Mouse (Mus musculus) midbrain, embryonic 15.5 days (tissue): ENCODE measurements around the gene Card6. TPM values are rescaled to one million over a fixed set of nuclear protein-coding genes. Genes with fewer than 3 reads are reported as not detected.

Experiments used
- ATAC-seq: fragments of 200-750 bp; cut with Nextera tagmentation; replicated peaks from 2 replicates; pipeline ENCODE4 v1.8.0; 2017; ENCODE audit warnings: moderate TSS enrichment
- H3K27ac ChIP-seq: fragments of 300-500 bp; sonication (generic); 2 replicates; pipeline ENCODE4 v1.5.1; 2015; ENCODE audit warnings: mild to moderate bottlenecking, inconsistent platforms
- H3K27me3 ChIP-seq: fragments of 300-500 bp; sonication (generic); replicated peaks from 2 replicates; pipeline ENCODE4 v1.6.1; 2015; ENCODE audit warnings: inconsistent platforms
- H3K36me3 ChIP-seq: fragments of 300-500 bp; sonication (generic); replicated peaks from 2 replicates; pipeline ENCODE4 v1.6.1; 2015; ENCODE audit warnings: inconsistent platforms
- H3K4me1 ChIP-seq: fragments of 300-500 bp; sonication (generic); 2 replicates; pipeline ENCODE4 v1.6.1; 2015; ENCODE audit warnings: inconsistent platforms
- H3K4me2 ChIP-seq: fragments of 300-500 bp; sonication (generic); 2 replicates; pipeline ENCODE4 v1.6.1; 2015; ENCODE audit warnings: inconsistent platforms, mild to moderate bottlenecking, moderate library complexity
- H3K4me3 ChIP-seq: fragments of 300-500 bp; sonication (generic); 2 replicates; pipeline ENCODE4 v1.5.1; 2015; ENCODE audit warnings: mild to moderate bottlenecking, inconsistent platforms
- H3K9ac ChIP-seq: fragments of 300-500 bp; sonication (generic); 2 replicates; pipeline ENCODE4 v1.6.1; 2015; ENCODE audit warnings: mild to moderate bottlenecking, inconsistent platforms
- H3K9me3 ChIP-seq: fragments of 300-500 bp; sonication (generic); 2 replicates; pipeline ENCODE4 v1.6.1; 2016; ENCODE audit warnings: inconsistent platforms
- WGBS: fragments of 180-500 bp; shearing (Covaris S2); methylation state at CpG from one replicate; pipeline ENCODE4 v1.1.7; 2015; ENCODE audit warnings: mixed read lengths; 5-methylcytosine and 5-hydroxymethylcytosine counted together
- polyA plus RNA-seq: library from polyadenylated mRNA; unstranded; fragments of >200 nt; fragmentation: Nextera tagmentation; extraction: Ambion mirVana; gene quantifications from 2 replicates; pipeline ENCODE4 v1.2.1, GENCODE M21; 2015

The Card6 gene
- polyA plus RNA-seq, result 0.32 and 0.39 TPM in 2 replicates

DNA sequence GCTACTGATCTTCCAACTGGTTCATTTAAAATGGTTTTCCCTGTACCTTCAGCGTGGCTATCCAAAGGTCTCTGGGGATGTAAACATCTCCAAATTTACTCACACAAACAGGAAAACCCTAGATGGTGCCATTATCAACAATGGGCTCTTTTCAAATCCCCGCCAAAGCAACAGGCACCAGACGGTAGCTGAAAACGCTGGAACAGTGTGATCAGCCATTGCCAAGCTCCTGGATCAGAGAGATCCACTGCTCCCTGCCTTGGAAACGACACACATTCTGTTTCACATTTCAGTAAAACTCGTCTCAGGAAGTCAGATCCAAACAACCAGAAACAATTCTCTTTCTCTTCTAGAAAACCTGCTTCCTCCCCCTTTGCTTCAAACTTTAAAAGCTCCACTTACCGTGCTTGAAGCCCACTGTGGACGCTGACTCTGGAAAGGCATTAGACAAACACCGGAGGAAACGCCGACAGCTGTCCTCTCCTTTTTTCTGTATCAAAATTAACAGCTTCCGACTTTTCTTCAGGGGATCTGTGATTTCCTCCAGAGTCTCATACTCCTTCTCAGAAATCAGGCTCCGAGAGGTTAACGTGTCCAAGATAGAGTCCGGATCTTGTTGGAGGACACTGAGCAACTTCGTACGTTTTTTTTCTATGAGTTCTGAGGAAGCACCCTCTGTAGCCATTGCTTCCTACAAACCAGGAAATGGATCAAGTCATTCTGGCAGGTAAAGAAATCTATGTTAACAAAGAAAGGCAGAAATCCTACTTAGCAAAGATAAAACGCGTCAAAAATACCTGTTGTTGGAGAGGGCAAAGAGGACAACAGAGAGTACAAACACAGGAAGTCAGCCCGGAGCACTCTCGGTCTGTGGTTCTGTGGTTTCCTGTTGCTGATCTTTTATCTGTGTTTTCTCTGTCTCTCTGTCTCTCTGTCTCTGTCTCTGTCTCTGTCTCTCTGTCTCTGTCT, at the start of gene Card6:
TSS of gene Card6 (minus strand) at position 854 of the 969 bp plus-strand sequence.
- 74% methylated on average over 21 of the region's 21 CpGs for WGBS
- Histone ChIP-seq H3K27ac (no peak within 1 kb of the TSS), H3K9me3 (no peaks in the 10 kb centered on the region), H3K27me3 (no peaks in the 10 kb centered on the region), H3K4me3 (no peak within 1 kb of the TSS), H3K36me3 (no peaks in the 10 kb centered on the region), H3K9ac (no peak within 1 kb of the TSS), H3K4me1 (no peaks in the 10 kb centered on the region), H3K4me2 (no peak within 1 kb of the TSS)
- no peak for ATAC-seq

DNA sequence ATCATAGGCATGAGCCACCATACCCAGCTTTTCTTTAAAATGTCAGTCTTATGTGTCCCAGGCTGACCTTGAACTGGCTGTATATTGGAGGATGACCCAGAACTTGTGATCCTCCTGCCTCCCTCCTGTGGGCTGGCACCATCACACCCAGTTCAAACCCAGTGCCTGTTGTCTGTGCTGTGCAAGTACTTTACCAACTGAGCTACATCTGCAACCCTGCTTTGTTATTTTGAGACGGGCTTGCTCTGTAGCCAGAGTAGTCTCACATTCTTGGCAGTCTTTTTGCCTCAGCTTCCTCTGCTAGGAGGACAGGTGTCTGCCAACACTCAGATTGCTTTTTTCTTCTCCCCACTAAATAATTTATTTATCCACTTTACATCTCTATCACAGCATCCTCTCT, 49.0 kb upstream of the Card6 start:
- H3K36me3 ChIP-seq, result no peaks in the 10 kb centered on the region
- H3K4me2 ChIP-seq, result no peak overlapping the region
- ATAC-seq, result no peak
- no peaks in the 10 kb centered on the region for H3K9me3 ChIP-seq
- no peak overlapping the region for H3K27ac ChIP-seq
- no peak overlapping the region for H3K4me3 ChIP-seq
- H3K4me1 ChIP-seq, result peaks cover 7% of the 10 kb centered on the region; the same call in 1 of the 2 replicates
- H3K27me3 ChIP-seq, result no peaks in the 10 kb centered on the region
- 83% methylated on average over 1 of the region's 1 CpGs for WGBS
- no peak overlapping the region for H3K9ac ChIP-seq

DNA sequence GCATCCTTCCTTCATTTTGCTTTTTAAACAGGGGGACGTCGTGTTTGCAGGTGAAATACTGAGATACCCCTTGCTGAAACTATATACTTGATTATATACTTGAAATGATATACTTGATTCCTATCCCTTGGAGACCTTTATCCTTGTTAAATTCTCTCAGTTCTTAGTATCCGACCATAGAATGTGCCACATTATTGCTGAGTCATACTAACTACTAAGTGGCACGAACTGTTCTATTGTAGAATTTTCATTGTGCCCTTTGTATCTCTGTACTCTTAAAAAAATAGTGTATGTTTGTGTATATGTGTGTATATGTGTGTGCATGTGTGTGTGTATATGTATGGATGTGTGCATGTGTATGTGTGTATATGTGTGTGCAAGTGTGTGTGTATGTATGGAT, 48.0 kb upstream of the Card6 start:
- H3K9ac ChIP-seq, result no peak overlapping the region
- peaks cover 7% of the 10 kb centered on the region; the same call in 1 of the 2 replicates for H3K4me1 ChIP-seq
- H3K4me2 ChIP-seq, result no peak overlapping the region
- H3K9me3 ChIP-seq, result no peaks in the 10 kb centered on the region
- 85% methylated on average over 4 of the region's 4 CpGs for WGBS
- H3K4me3 ChIP-seq, result no peak overlapping the region
- ATAC-seq, result no peak
- no peak overlapping the region for H3K27ac ChIP-seq
- no peaks in the 10 kb centered on the region for H3K36me3 ChIP-seq
- H3K27me3 ChIP-seq, result no peaks in the 10 kb centered on the region

DNA sequence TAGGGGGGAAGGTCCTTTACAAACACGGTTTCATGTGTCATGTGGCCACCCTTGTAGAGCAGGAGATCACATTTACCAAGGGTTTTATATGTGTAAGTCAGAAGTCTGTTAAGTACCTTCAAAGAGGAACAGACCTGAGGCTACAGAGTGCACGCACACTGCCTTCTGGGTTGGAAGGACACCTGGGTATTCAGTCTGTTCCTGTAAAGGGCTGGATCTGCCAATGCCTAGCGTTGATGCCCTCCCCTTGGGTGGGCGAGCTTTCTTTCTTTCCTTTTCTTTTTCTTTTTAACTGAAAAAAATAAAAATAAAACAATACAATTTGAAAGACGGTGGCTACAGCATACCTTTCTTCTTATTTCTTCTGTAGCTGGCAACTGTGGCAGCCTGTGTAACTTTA, 46.8 kb upstream of the Card6 start:
- no peaks in the 10 kb centered on the region for H3K36me3 ChIP-seq
- no peak overlapping the region for H3K9ac ChIP-seq
- no peak overlapping the region for H3K4me3 ChIP-seq
- peaks cover 7% of the 10 kb centered on the region; the same call in 1 of the 2 replicates for H3K4me1 ChIP-seq
- H3K27ac ChIP-seq, result no peak overlapping the region
- WGBS, result 56% methylated on average over 5 of the region's 5 CpGs
- H3K4me2 ChIP-seq, result no peak overlapping the region
- H3K9me3 ChIP-seq, result no peaks in the 10 kb centered on the region
- H3K27me3 ChIP-seq, result no peaks in the 10 kb centered on the region
- no peak; the same call in 1 of the 2 replicates for ATAC-seq

DNA sequence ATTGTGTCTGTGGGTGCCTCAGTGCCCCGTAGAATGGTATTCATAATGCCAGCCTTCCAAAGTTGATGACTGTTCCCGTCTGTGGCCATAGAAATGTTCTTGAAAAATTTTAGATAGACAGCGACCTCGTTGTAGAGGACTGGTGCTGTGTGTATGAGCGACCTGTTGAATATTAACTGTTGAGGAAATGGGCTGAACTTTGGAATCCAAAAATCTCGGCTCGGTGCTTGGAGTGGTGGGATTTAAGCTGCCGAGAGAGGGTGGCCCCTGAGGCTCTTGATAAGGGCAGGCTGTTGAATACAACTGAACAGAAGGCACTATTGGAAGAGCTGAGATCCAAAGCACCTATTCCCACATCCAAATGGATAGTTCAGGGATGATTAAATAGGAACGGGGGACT, 46.3 kb upstream of the Card6 start:
- Histone ChIP-seq H3K9me3 (no peaks in the 10 kb centered on the region), H3K27me3 (no peaks in the 10 kb centered on the region), H3K4me2 (no peak overlapping the region), H3K4me3 (no peak overlapping the region), H3K27ac (no peak overlapping the region), H3K36me3 (no peaks in the 10 kb centered on the region), H3K9ac (no peak overlapping the region), H3K4me1 (peaks cover 7% of the 10 kb centered on the region; the same call in 1 of the 2 replicates)
- 88% methylated on average over 9 of the region's 9 CpGs for WGBS
- ATAC-seq, result no peak

DNA sequence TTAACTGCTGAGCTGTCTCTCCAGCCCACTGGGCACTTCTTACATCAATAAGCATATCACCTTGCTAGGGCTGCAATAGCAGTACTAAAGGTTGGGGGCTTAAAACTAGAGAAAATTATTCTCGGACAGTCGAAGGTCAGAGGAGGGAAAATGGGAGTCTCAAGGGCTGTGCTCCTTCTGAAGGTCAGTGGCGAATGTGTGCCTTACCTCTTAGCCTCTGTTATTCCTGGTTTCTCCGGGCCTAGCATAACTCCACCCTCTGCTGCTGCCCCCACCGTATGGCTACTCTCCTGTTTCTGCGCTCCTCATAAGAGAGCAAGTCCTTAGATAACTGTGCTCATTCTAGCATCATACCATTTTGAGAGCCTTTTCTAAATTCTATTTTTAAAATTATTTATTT, 43.8 kb upstream of the Card6 start:
- Histone ChIP-seq H3K27me3 (no peaks in the 10 kb centered on the region), H3K4me3 (no peak overlapping the region), H3K27ac (no peak overlapping the region), H3K4me1 (peaks cover 7% of the 10 kb centered on the region; the same call in 1 of the 2 replicates), H3K9me3 (no peaks in the 10 kb centered on the region), H3K9ac (no peak overlapping the region), H3K4me2 (no peak overlapping the region), H3K36me3 (no peaks in the 10 kb centered on the region)
- 96% methylated on average over 6 of the region's 6 CpGs for WGBS
- ATAC-seq, result no peak

DNA sequence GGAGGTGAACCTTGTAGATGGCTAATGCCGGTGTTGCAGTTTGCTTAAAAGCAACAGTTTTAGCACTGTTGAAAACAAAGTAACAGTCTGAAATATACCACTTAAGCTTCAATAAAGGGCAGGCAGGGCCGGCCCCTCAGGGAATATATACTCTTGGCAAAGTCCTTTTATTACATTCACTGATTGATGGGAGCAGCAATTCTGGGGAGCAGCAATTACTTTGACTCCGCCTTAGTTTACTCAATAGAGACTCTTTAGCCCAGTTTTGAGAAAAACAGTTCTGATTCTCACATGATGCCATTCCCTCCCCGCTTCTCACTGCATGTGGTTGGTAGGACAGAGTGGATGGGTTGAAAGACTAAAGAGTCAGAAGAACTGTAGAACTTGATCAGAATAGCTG, 40.8 kb upstream of the Card6 start:
- no peak overlapping the region for H3K4me2 ChIP-seq

DNA sequence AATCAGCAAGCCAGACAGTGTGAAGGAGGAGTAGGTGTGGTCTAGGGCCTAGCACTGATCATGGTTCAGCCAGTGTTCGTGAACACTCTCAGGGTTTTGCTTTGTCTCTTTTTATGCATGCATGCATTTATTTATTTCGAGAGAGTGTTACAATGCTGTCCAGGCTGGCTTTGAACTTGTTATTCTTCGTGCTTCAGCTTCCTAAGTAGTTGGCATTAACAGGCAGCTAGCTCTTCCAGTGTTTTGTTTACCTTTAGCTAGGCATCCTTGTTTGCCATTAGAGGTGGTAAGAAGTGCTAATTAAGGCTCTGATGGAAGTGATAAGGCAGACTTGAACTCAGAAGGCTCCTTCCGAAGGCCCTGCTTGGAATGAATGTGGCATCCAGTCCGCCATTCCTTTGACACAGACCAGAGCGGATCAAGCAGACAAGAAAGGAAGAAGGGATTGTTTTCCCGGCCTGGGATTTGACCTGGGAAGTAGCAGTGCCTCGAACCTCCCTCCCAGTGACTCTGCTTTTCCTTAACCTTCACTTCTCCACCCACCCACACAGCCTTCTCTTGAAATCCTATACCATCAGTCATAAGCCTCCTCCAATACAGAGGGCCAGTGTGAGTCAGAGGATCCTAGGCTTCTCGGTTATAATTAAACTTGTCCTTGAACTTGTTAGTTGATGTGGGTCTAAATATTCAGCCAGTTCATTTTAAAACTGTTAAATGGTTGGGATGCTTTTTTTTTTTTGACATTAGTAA, 37.0 kb upstream of the Card6 start:
- no peaks in the 10 kb centered on the region for H3K36me3 ChIP-seq

More for the DNA sequence above, 40.8 kb upstream of the Card6 start:
- no peak overlapping the region for H3K4me3 ChIP-seq
- ATAC-seq, result no peak
- no peak overlapping the region for H3K9ac ChIP-seq
- 89% methylated on average over 4 of the region's 4 CpGs for WGBS
- no peaks in the 10 kb centered on the region for H3K36me3 ChIP-seq
- H3K4me1 ChIP-seq, result peaks cover 17% of the 10 kb centered on the region
- H3K27ac ChIP-seq, result no peak overlapping the region
- no peaks in the 10 kb centered on the region for H3K27me3 ChIP-seq
- H3K9me3 ChIP-seq, result no peaks in the 10 kb centered on the region

DNA sequence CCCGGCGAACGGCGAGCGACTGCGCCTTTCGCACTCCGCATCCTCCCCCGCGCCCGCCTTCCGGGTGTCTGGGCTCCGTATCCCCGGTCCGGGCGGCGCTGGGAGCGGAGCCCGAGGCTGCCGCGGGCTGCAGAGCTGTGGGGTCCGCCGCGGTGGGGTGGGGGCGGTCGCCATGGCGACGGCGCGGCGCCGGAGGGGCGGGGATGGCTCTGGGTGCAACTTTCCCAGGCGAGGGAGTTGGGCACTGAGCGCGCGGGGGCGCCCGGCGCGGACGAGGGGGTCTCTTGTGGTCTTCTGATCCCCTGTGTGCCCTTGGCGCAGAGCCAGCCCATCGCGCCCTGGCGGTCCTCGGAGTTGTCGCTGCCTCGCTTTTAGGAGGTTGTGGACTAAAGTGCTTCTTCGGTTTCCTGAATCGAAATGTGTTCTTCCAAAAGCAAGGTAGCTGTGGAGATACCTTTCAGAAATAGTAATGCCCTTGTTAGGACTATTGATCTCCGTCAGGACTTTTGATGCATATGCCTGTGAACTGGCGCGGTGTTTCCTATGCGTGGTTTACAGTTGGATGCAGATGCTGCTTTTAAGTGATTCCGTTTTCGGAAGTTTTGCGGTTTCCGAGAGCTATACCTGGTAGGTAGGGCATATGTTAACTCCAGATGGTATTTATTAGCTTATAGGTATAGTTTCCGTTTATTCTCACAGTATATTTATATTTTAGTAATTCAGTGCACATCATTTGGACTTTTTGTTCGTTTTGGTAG, 35.9 kb upstream of the Card6 start:
- ATAC-seq, result peak; percentile 92
- peaks cover 17% of the 10 kb centered on the region for H3K4me1 ChIP-seq
- H3K27me3 ChIP-seq, result no peaks in the 10 kb centered on the region
- peak overlapping the region; percentile 93 for H3K27ac ChIP-seq
- no peaks in the 10 kb centered on the region for H3K36me3 ChIP-seq
- peak overlapping the region; percentile 74 for H3K9ac ChIP-seq
- no peaks in the 10 kb centered on the region for H3K9me3 ChIP-seq
- peak overlapping the region; percentile 88 for H3K4me3 ChIP-seq
- WGBS, result 1% methylated on average over 44 of the region's 61 CpGs
- H3K4me2 ChIP-seq, result peak overlapping the region; percentile 58

More for the DNA sequence above, 37.0 kb upstream of the Card6 start:
- H3K4me2 ChIP-seq, result peak overlapping the region; percentile 58
- ATAC-seq, result no peak
- no peaks in the 10 kb centered on the region for H3K9me3 ChIP-seq
- no peak overlapping the region for H3K27ac ChIP-seq
- WGBS, result 44% methylated on average over 9 of the region's 9 CpGs
- peaks cover 17% of the 10 kb centered on the region for H3K4me1 ChIP-seq
- no peaks in the 10 kb centered on the region for H3K27me3 ChIP-seq
- H3K4me3 ChIP-seq, result peak overlapping the region; percentile 88; the same call in 1 of the 2 replicates
- H3K9ac ChIP-seq, result 0 out of 2 replicates have a peak overlapping the region, but pooled peaks have one; percentile 1

DNA sequence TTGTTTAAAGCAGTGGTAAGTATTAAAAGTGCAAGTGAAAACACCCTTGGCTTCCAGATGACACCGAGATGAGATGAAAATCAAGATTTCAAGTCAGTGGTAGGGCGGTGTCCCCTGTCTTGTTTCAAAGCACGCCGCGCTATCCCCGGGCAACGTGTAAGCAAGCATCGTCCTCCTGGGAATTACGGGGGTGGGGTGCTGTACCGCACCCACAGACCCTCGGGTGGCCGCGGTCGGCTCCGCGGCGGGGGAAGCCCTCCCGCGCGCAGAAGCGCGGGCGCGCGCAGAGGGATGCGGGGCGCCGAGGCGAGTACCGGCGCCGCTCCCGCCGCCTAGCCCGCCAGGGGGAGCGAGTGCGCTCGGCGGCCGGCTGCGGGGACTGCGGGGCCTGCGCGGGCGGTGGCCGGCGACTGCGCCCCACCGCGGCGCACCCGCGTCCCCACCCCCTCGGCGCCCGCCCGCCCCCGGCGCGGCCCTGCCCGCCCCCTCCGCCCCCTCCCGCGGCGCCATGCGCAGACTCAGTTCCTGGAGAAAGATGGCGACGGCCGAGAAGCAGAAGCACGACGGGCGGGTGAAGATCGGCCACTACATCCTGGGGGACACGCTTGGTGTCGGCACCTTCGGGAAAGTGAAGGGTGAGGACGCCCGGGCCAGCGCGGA, 35.2 kb upstream of the Card6 start, which contains the start of gene Prkaa1:
TSS of gene Prkaa1 (plus strand) at position 501 of the 660 bp plus-strand sequence.
- no peaks in the 10 kb centered on the region for H3K36me3 ChIP-seq
- peak within 1 kb of the TSS; percentile 88 for H3K4me3 ChIP-seq
- peak within 1 kb of the TSS; percentile 93 for H3K27ac ChIP-seq
- H3K4me2 ChIP-seq, result peak within 1 kb of the TSS; percentile 58
- ATAC-seq, result peak; percentile 93
- no peaks in the 10 kb centered on the region for H3K27me3 ChIP-seq
- H3K9ac ChIP-seq, result peak within 1 kb of the TSS; percentile 74
- peaks cover 17% of the 10 kb centered on the region for H3K4me1 ChIP-seq
- H3K9me3 ChIP-seq, result no peaks in the 10 kb centered on the region
- WGBS, result under 1% methylated on average over 70 of the region's 80 CpGs

DNA sequence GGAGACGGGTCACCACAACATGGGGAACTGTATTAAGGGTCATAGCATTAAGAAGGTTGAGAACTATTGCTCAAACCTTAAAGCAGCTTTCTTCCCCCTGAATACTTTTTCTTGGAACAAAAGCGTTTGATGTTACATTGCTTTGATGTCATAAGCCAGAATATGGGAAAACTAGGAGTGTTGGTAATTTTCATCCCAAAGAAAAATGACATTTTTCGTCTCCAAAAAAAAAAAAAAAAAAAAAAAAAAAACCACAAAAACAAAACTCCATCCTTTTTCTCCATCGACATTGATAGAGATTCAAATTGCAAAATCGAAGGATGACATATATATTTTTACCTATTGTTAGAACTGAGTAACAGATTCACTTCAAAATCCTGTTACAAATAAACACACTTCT, 34.4 kb upstream of the Card6 start:
- no peak overlapping the region for H3K27ac ChIP-seq
- 71% methylated on average over 5 of the region's 5 CpGs for WGBS
- no peaks in the 10 kb centered on the region for H3K9me3 ChIP-seq
- H3K4me3 ChIP-seq, result peak overlapping the region; percentile 88; the same call in 1 of the 2 replicates
- peaks cover 17% of the 10 kb centered on the region for H3K4me1 ChIP-seq
- no peaks in the 10 kb centered on the region for H3K36me3 ChIP-seq
- peak overlapping the region; percentile 58 for H3K4me2 ChIP-seq
- no peaks in the 10 kb centered on the region for H3K27me3 ChIP-seq
- no peak for ATAC-seq
- no peak overlapping the region for H3K9ac ChIP-seq
